9 mouse cellular contexts compared by ENCODE assay signal in the genomic region with DNA sequence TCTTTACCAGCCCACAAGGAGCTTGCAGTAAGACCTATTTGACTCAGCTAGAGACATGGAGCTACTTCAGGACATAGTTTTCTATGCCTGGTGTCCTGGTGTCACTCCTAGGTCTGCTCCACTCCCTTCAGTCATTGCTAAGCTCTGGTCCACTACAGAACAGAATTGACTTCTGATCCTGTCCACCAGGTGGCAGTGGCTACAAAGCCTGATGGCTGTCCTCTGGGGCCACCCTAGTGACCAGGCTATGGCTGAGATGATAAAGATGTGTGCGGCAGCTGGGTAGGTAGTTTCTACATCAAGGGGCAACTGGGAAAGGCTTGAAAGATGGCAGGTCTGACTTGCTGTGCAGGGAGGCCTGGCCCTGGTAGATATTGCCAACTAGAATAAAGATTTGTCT. TPM values are rescaled to one million over a fixed set of nuclear protein-coding genes. Genes with fewer than 3 reads are reported as not detected.
DNase-seq lines count a peak whose midpoint lies in the region; ATAC-seq and TF ChIP-seq lines count a peak whose summit lies in the region.
"Had no signal": no experiment of that assay in that cellular context is flagged by ENCODE, and none has a peak within 500 bp of the region (broad histone marks: within the 10 kb centered on the region; RNA-seq: fewer than 3 reads in every experiment).

No protein-coding gene starts in this region.

- WGBS in heart, embryonic 10.5 days, result 40% methylated on average over 1 of the region's 1 CpGs
- 43% methylated on average over 1 of the region's 1 CpGs for WGBS in hindbrain, embryonic 11.5 days

- peak; percentile 75 to 82 for DNase-seq in heart, adult 18-20 months
- no peak for DNase-seq in heart, embryonic 10.5 days (ENCODE audit: low spot score)
- peak; percentile 63 for DNase-seq in brain, embryonic 14.5 days (ENCODE audit: low read depth)
- peak; percentile 76 for DNase-seq in hindbrain, embryonic 11.5 days (ENCODE audit: low spot score)
- DNase-seq in layer of hippocampus, adult 9-10 months (ENCODE audit: low spot score), result peak; percentile 30
- peak; percentile 60 to 82 for DNase-seq in lung, postnatal 4 days
- DNase-seq in right cerebral cortex, postnatal 14 days, result peak; percentile 66

- no peaks in the 10 kb centered on the region for H3K27me3 ChIP-seq in heart, embryonic 10.5 days (ENCODE audit: insufficient read depth, poor library complexity, severe bottlenecking)
- H3K27me3 ChIP-seq in hindbrain, embryonic 11.5 days (ENCODE audit: control insufficient read depth, insufficient read depth, low read length), result no peaks in the 10 kb centered on the region

- peak; percentile 66; the same call in 1 of the 2 replicates for TF ChIP-seq CTCF in brain, embryonic 14.5 days (IDR thresholded peaks at IDR 0.05; ENCODE audit: borderline replicate concordance, extremely low read depth, insufficient read depth, insufficient read length)

- ATAC-seq in erythroid progenitor cell, adult 5-6 weeks (replicated peaks; ENCODE audit: low FRiP score, poor library complexity, severe bottlenecking), result peak; percentile 64; the same call in 1 of the 2 replicates
- peak; percentile 68 for ATAC-seq in hindbrain, embryonic 11.5 days (ENCODE audit: low FRiP score)

- TF ChIP-seq POLR2A in brain, embryonic 14.5 days (IDR thresholded peaks at IDR 0.05; ENCODE audit: borderline replicate concordance, extremely low read depth, insufficient read depth, insufficient read length, poor library complexity, severe bottlenecking), result no peak

- no peaks in the 10 kb centered on the region for H3K9me3 ChIP-seq in heart, embryonic 10.5 days
- H3K9me3 ChIP-seq in hindbrain, embryonic 11.5 days (ENCODE audit: control insufficient read depth, low read length), result no peaks in the 10 kb centered on the region

- H3K27ac ChIP-seq in heart, embryonic 10.5 days, result no peak overlapping the region
- no peak overlapping the region for H3K27ac ChIP-seq in hindbrain, embryonic 11.5 days (ENCODE audit: low read depth, low read length)
- H3K27ac ChIP-seq: macrophage had no signal

- peaks cover 21% of the 10 kb centered on the region for H3K36me3 ChIP-seq in heart, embryonic 10.5 days
- no peaks in the 10 kb centered on the region for H3K36me3 ChIP-seq in hindbrain, embryonic 11.5 days (ENCODE audit: control insufficient read depth, insufficient read depth, low read length)

- H3K4me3 ChIP-seq in heart, embryonic 10.5 days, result no peak overlapping the region
- no peak overlapping the region for H3K4me3 ChIP-seq in hindbrain, embryonic 11.5 days (ENCODE audit: low read depth, low read length)

- no peak overlapping the region for H3K4me2 ChIP-seq in hindbrain, embryonic 11.5 days (replicated peaks; ENCODE audit: low read depth, low read length)

- H3K9ac ChIP-seq in hindbrain, embryonic 11.5 days (ENCODE audit: low read depth, low read length), result no peak overlapping the region

- peaks cover 17% of the 10 kb centered on the region for H3K4me1 ChIP-seq in heart, embryonic 10.5 days
- H3K4me1 ChIP-seq in hindbrain, embryonic 11.5 days (replicated peaks; ENCODE audit: control insufficient read depth, insufficient read depth, low read length), result no peaks in the 10 kb centered on the region; the same call in 1 of the 2 replicates

RNA-seq across cellular contexts. Expression of a gene that starts 26.5 kb away (rescaled TPM):
- total RNA-seq in heart, adult 18-20 months (2021), result not detected
- polyA plus RNA-seq in heart, embryonic 10.5 days (2016; fragmentation: Nextera tagmentation; extraction: Ambion mirVana), result 0.10 and 0.15 TPM in 2 replicates
- polyA plus RNA-seq in brain, embryonic 14.5 days (2012; rRNA removed), result 23.0 and 27.7 TPM in 2 replicates
- total RNA-seq in erythroid progenitor cell, adult 5-6 weeks (2015; ENCODE audit: low replicate concordance), result not detected in 2 replicates
- total RNA-seq in erythroid progenitor cell, adult 5-6 weeks (2017; ENCODE audit: low replicate concordance), result not detected in 2 replicates
- 5.6 and 7.8 TPM in 2 replicates for polyA plus RNA-seq in hindbrain, embryonic 11.5 days (2014; fragmentation: Nextera tagmentation; extraction: Ambion mirVana)
- polyA plus RNA-seq: macrophage had no signal
